In the genomic region with DNA sequence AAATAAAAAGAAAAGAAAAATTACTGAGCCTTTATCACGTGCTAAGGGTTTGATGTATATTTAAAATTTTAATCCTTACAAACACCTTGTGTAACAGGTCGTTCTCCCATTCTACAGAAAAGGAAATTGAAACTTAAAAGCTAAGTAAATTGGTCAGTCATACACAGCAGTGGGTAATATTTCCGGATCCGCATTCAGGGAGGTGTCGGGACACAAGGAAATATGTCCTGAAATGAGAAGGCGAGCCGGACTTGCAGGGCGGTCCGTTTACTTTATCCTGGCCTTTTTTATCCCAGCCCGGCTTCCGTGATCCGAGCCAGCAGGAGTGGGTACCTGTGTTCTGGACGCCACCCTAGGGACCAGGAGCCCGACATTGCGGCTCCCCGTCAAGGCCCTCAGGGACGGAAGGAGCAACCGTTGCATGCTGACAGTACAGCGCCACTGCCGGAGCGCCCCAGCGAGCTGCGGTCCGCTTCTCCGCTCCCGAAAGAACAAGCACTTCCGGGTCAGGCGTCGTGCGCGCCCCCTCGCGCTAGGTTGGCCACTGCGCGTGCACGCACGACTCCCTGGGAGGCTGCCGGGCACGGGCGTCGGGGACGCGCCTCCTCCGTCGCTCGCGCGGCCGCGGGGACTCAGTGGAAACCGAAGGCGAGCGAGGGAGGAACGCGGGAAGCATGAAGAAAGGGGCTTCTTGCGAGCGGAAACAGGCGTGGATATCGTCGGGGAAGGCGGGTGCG, we compare ENCODE assay signal across 8 mouse cellular contexts. TPM values are rescaled to one million over a fixed set of nuclear protein-coding genes. Genes with fewer than 3 reads are reported as not detected.
DNase-seq lines count a peak whose midpoint lies in the region; ATAC-seq and TF ChIP-seq lines count a peak whose summit lies in the region.

A gene (plus strand): TSS at position 508 of the 737 bp plus-strand sequence.
A gene (minus strand): TSS at position 512 of the 737 bp plus-strand sequence.

- under 1% methylated on average over 62 of the region's 62 CpGs for WGBS in forebrain, embryonic 10.5 days
- under 1% methylated on average over 62 of the region's 62 CpGs for WGBS in heart, embryonic 15.5 days
- WGBS in liver, embryonic 14.5 days (ENCODE audit: insufficient replicate concordance): under 1% methylated on average over 62 of the region's 62 CpGs
- WGBS in neural tube, embryonic 11.5 days: under 1% methylated on average over 62 of the region's 62 CpGs
- under 1% methylated on average over 61 of the region's 62 CpGs for WGBS in stomach, postnatal 0 days

- H3K4me2 ChIP-seq in heart, embryonic 15.5 days: peak within 1 kb of the TSS; percentile 66
- peak within 1 kb of the TSS; percentile 64 for H3K4me2 ChIP-seq in liver, embryonic 14.5 days (ENCODE audit: low read depth)
- H3K4me2 ChIP-seq in neural tube, embryonic 11.5 days (ENCODE audit: low read depth): peak within 1 kb of the TSS; percentile 70
- H3K4me2 ChIP-seq in stomach, postnatal 0 days (replicated peaks; ENCODE audit: low read depth): peak within 1 kb of the TSS; percentile 56

- H3K4me1 ChIP-seq in forebrain, embryonic 10.5 days: peaks cover 17% of the 10 kb centered on the region
- H3K4me1 ChIP-seq in heart, embryonic 15.5 days (replicated peaks): peaks cover 9% of the 10 kb centered on the region
- H3K4me1 ChIP-seq in liver, embryonic 14.5 days (replicated peaks; ENCODE audit: control insufficient read depth in 2 of 2, insufficient read depth in 2 of 2, low read length in 1 of 2): peaks cover 0 to 9% of the 10 kb centered on the region in 2 experiments; a peak in 2 of 4 replicates
- H3K4me1 ChIP-seq in neural tube, embryonic 11.5 days (ENCODE audit: control insufficient read depth, insufficient read depth, low read length): no peaks in the 10 kb centered on the region
- no peaks in the 10 kb centered on the region for H3K4me1 ChIP-seq in stomach, postnatal 0 days (replicated peaks; ENCODE audit: control insufficient read depth, insufficient read depth)

- ATAC-seq in heart, embryonic 15.5 days (replicated peaks; ENCODE audit: insufficient number of reproducible peaks, insufficient read depth, low FRiP score, low read depth): peak; percentile 89
- peak; percentile 95 for ATAC-seq in liver, embryonic 14.5 days (ENCODE audit: insufficient read depth)
- peak; percentile 93 for ATAC-seq in neural tube, embryonic 11.5 days (ENCODE audit: insufficient read depth, low FRiP score, low TSS enrichment)
- peak; percentile 91 for ATAC-seq in stomach, postnatal 0 days (ENCODE audit: low FRiP score, low TSS enrichment)

- peak within 1 kb of the TSS; percentile 82 for H3K9ac ChIP-seq in heart, embryonic 15.5 days
- H3K9ac ChIP-seq in liver, embryonic 14.5 days (replicated peaks): peak within 1 kb of the TSS; percentile 82
- H3K9ac ChIP-seq in neural tube, embryonic 11.5 days (ENCODE audit: low read length): peak within 1 kb of the TSS; percentile 75
- H3K9ac ChIP-seq in stomach, postnatal 0 days (ENCODE audit: low read length): peak within 1 kb of the TSS; percentile 81

- TF ChIP-seq EP300 in liver, embryonic 14.5 days (IDR thresholded peaks at IDR 0.05; ENCODE audit: low read depth): no peak
- no peak for TF ChIP-seq EP300 in stomach, postnatal 0 days (optimal IDR thresholded peaks at IDR 0.05)

- peak; percentile 62 for TF ChIP-seq CTCF in liver, embryonic 14.5 days (IDR thresholded peaks at IDR 0.05; ENCODE audit: low read depth)
- TF ChIP-seq CTCF in stomach, postnatal 0 days (IDR thresholded peaks at IDR 0.05; ENCODE audit: low read depth): peak; percentile 55

- H3K36me3 ChIP-seq in forebrain, embryonic 10.5 days (replicated peaks): peaks cover 36% of the 10 kb centered on the region
- H3K36me3 ChIP-seq in heart, embryonic 15.5 days: peaks cover 20% of the 10 kb centered on the region
- H3K36me3 ChIP-seq in liver, embryonic 14.5 days (replicated peaks; ENCODE audit: control insufficient read depth, insufficient read depth, low read depth): peaks cover 10% of the 10 kb centered on the region
- H3K36me3 ChIP-seq in neural tube, embryonic 11.5 days (ENCODE audit: control insufficient read depth, insufficient read depth, low read length): peaks cover 6% of the 10 kb centered on the region
- peaks cover 8% of the 10 kb centered on the region for H3K36me3 ChIP-seq in stomach, postnatal 0 days (ENCODE audit: control insufficient read depth, insufficient read depth, low read length)

- peak within 1 kb of the TSS; percentile 97 for H3K27ac ChIP-seq in forebrain, embryonic 10.5 days
- peak within 1 kb of the TSS; percentile 99 for H3K27ac ChIP-seq in heart, embryonic 15.5 days
- H3K27ac ChIP-seq in liver, embryonic 14.5 days: peak within 1 kb of the TSS; percentile 54
- peak within 1 kb of the TSS; percentile 81 for H3K27ac ChIP-seq in neural tube, embryonic 11.5 days (ENCODE audit: low read depth, low read length)
- H3K27ac ChIP-seq in stomach, postnatal 0 days (replicated peaks): peak within 1 kb of the TSS; percentile 99

- H3K27me3 ChIP-seq in forebrain, embryonic 10.5 days (ENCODE audit: poor library complexity, severe bottlenecking): no peaks in the 10 kb centered on the region
- H3K27me3 ChIP-seq in heart, embryonic 15.5 days: no peaks in the 10 kb centered on the region
- H3K27me3 ChIP-seq in liver, embryonic 14.5 days (ENCODE audit: control insufficient read depth, insufficient read depth, low read length): no peaks in the 10 kb centered on the region
- H3K27me3 ChIP-seq in neural tube, embryonic 11.5 days (ENCODE audit: control insufficient read depth, insufficient read depth, low read length): no peaks in the 10 kb centered on the region
- no peaks in the 10 kb centered on the region for H3K27me3 ChIP-seq in stomach, postnatal 0 days (ENCODE audit: control insufficient read depth, insufficient read depth, low read length)

- H3K4me3 ChIP-seq in forebrain, embryonic 10.5 days: peak within 1 kb of the TSS; percentile 82
- peak within 1 kb of the TSS; percentile 77 for H3K4me3 ChIP-seq in heart, embryonic 15.5 days
- peak within 1 kb of the TSS; percentile 68 to 78 for H3K4me3 ChIP-seq in liver, embryonic 14.5 days (ENCODE audit: insufficient read depth in 1 of 2, low read depth in 2 of 2, low read length in 2 of 2)
- peak within 1 kb of the TSS; percentile 68 for H3K4me3 ChIP-seq in neural tube, embryonic 11.5 days (ENCODE audit: low read depth, low read length)
- H3K4me3 ChIP-seq in stomach, postnatal 0 days (ENCODE audit: low read depth, low read length): peak within 1 kb of the TSS; percentile 66

- DNase-seq in CD8-positive naive resting alpha-beta T cell, adult 2 months (ENCODE audit: low read depth in 2 of 2, low spot score in 2 of 2): peak; percentile 94 to 95
- peak; percentile 86 for DNase-seq in c-Kit-positive CD71-negative TER-119-negative erythroid progenitor cells, embryonic 14.5 days (ENCODE audit: low read depth)
- DNase-seq in forebrain, embryonic 10.5 days (ENCODE audit: extremely low spot score, low spot score): peak; percentile 93
- DNase-seq in kidney, postnatal 25 days: peak; percentile 98 to 99
- peak; percentile 90 to 92 (median 91) for DNase-seq in liver, embryonic 14.5 days (ENCODE audit: low read depth in 3 of 3, low spot score in 3 of 3)
- DNase-seq in neural tube, embryonic 11.5 days (ENCODE audit: low spot score): peak; percentile 97
- peak; percentile 97 for DNase-seq in stomach, postnatal 0 days (ENCODE audit: low spot score)

- no peaks in the 10 kb centered on the region for H3K9me3 ChIP-seq in forebrain, embryonic 10.5 days
- H3K9me3 ChIP-seq in heart, embryonic 15.5 days (replicated peaks): no peaks in the 10 kb centered on the region
- H3K9me3 ChIP-seq in liver, embryonic 14.5 days (ENCODE audit: control insufficient read depth, low read length): no peaks in the 10 kb centered on the region
- no peaks in the 10 kb centered on the region for H3K9me3 ChIP-seq in neural tube, embryonic 11.5 days (ENCODE audit: control insufficient read depth, low read length)
- no peaks in the 10 kb centered on the region for H3K9me3 ChIP-seq in stomach, postnatal 0 days (ENCODE audit: control insufficient read depth, low read length)

RNA-seq across cellular contexts. Expression of the first gene that starts in this region (rescaled TPM):
- polyA plus RNA-seq in forebrain, embryonic 10.5 days (2016; fragmentation: Nextera tagmentation; extraction: Ambion mirVana): 15.0 and 16.3 TPM in 2 replicates
- 9.1 and 10.2 TPM in 2 replicates for polyA plus RNA-seq in heart, embryonic 15.5 days (2015; fragmentation: Nextera tagmentation; extraction: Ambion mirVana)
- 4.4 and 6.7 TPM in 2 replicates for polyA plus RNA-seq in liver, embryonic 14.5 days (2012; rRNA removed)
- polyA plus RNA-seq in liver, embryonic 14.5 days (2014; fragmentation: Nextera tagmentation; extraction: Ambion mirVana): 9.7 and 13.2 TPM in 2 replicates
- 11.3 and 12.0 TPM in 2 replicates for polyA plus RNA-seq in neural tube, embryonic 11.5 days (2014; fragmentation: Nextera tagmentation; extraction: Ambion mirVana)
- polyA plus RNA-seq in stomach, postnatal 0 days (2015; fragmentation: Nextera tagmentation; extraction: Ambion mirVana): 19.4 and 22.5 TPM in 2 replicates

RNA-seq across cellular contexts. Expression of the second gene that starts in this region (rescaled TPM):
- 15.1 and 15.7 TPM in 2 replicates for polyA plus RNA-seq in forebrain, embryonic 10.5 days (2016; fragmentation: Nextera tagmentation; extraction: Ambion mirVana)
- polyA plus RNA-seq in heart, embryonic 15.5 days (2015; fragmentation: Nextera tagmentation; extraction: Ambion mirVana): 11.5 and 14.6 TPM in 2 replicates
- polyA plus RNA-seq in liver, embryonic 14.5 days (2012; rRNA removed): 7.2 and 8.0 TPM in 2 replicates
- polyA plus RNA-seq in liver, embryonic 14.5 days (2014; fragmentation: Nextera tagmentation; extraction: Ambion mirVana): 3.2 TPM in 2 replicates
- 8.2 and 10.5 TPM in 2 replicates for polyA plus RNA-seq in neural tube, embryonic 11.5 days (2014; fragmentation: Nextera tagmentation; extraction: Ambion mirVana)
- 5.3 and 5.6 TPM in 2 replicates for polyA plus RNA-seq in stomach, postnatal 0 days (2015; fragmentation: Nextera tagmentation; extraction: Ambion mirVana)

Comparison
In these comparisons a context has a peak if more than half of its experiments do, and no peak if none do; other contexts are left out.
1. Peak in every context shown above with its lines: DNase-seq, ATAC-seq, H3K4me3 ChIP-seq and H3K27ac ChIP-seq.